Mouse (Mus musculus) layer of hippocampus, adult 2 months (tissue): ENCODE results near the gene Tnfaip2. TPM values are rescaled to one million over a fixed set of nuclear protein-coding genes. Genes with fewer than 3 reads are reported as not detected.

ENCODE experiments used
- DNase-seq, 2 experiments: peaks; one replicate each; pipeline ENCODE4 v3.0.0; 2022; ENCODE audit warnings: low spot score in 2 of 2
- H3K27ac ChIP-seq: fragments of 200-600 bp; 2 replicates; pipeline ENCODE4 v1.8.1; 2022
- H3K4me3 ChIP-seq: fragments of 200-600 bp; 2 replicates; pipeline ENCODE4 v1.8.1; 2022; ENCODE audit warnings: mild to moderate bottlenecking
- CTCF ChIP-seq: fragments of 200-600 bp; conservative IDR thresholded peaks from 2 replicates; pipeline ENCODE4 v1.8.1; 2022; ENCODE audit warnings: antibody characterized with exemption, mild to moderate bottlenecking, moderate library complexity
- total RNA-seq, 2 experiments: library from RNA; stranded (reverse); gene quantifications; 2 replicates each; pipeline ENCODE4 v1.2.3; 2021

The Tnfaip2 gene
- total RNA-seq, 2 experiments from 2014 or later: 0.59 to 0.76 TPM

DNA sequence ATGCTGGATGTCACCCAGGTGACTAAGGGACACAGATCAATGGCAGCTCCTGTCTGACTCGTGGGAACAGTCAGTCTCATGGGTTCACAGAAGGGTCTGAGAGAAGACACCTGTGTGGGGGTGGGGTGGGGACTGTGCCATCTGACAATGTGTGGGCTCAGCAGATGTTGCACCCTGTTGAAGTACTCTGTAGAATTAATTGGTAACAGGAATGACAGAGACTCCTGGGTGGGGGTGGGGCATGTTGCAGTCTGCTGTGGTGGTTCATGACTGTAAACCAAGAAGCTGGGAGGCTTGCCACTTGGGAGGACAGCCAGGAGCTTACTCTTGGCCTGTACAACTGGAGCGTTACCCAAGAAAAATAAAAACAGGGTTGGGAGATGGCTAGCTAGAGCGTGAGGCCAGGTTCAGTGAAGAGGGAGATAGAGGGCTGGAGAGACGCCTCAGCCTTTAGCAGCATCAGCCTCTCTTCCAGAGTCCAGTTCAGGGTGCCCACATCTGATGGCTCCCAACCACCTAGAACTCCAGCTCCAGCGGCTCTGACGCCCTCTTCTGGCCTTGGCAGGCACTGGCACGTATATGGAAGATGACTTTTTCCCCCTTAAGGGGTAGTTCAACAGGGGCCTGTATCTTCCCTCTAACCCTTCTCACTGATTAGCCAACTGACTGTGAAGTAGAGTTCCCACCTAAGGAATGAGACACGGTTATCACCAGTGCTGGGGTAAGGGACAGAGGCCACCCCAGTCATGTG lies 32.8 kb downstream of the Tnfaip2 start:
- Histone ChIP-seq H3K27ac (peak overlapping the region; percentile 46; the same call in 1 of the 2 replicates), H3K4me3 (no peak overlapping the region)
- peak; percentile 62 for TF ChIP-seq CTCF
- peak; percentile 38 to 61 for DNase-seq

DNA sequence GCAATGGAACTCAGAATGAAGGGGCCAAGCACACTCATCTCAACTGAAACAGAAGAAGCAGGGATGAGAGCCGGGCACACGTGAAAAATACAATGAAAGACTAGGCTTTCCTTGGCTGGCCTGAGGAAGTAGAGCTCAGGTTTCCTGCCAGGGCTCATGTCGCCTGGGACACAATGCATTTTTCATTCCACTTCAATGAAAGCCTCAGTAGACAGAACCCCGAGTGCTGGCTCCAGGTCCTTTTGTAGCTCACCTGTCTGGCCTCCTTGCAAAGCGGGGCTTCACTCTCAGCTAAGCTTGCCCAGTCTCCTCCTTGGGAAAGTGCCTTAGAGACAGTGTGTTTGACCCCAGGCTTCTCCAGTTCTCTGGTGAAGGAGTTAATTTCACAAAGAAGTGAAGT lies 36.7 kb downstream of the Tnfaip2 start:
- no peak for TF ChIP-seq CTCF
- no peak overlapping the region for H3K4me3 ChIP-seq
- H3K27ac ChIP-seq: no peak overlapping the region
- no peak for DNase-seq

DNA sequence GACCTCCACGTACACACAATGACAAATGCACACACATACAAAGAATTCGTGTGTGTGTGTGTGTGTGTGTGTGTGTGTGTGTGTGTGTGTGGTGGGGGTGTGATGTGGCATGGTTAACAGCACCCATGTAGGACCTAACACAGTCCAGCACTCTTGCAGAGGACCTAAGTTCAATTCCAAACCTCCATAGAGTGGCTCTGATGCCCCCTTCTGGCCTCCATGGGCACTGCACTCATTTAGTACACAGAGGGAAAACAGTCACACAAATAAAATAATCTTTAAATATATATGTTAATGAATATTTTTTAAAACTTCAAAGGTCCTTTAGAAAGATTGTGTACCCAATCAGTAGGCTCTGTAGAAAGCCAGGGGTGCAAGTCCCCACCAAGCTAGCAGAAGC lies 37.6 kb downstream of the Tnfaip2 start:
- Histone ChIP-seq H3K4me3 (no peak overlapping the region), H3K27ac (no peak overlapping the region)
- peak in 1 of 2 experiments; percentile 26 for DNase-seq
- peak; percentile 77 for TF ChIP-seq CTCF

DNA sequence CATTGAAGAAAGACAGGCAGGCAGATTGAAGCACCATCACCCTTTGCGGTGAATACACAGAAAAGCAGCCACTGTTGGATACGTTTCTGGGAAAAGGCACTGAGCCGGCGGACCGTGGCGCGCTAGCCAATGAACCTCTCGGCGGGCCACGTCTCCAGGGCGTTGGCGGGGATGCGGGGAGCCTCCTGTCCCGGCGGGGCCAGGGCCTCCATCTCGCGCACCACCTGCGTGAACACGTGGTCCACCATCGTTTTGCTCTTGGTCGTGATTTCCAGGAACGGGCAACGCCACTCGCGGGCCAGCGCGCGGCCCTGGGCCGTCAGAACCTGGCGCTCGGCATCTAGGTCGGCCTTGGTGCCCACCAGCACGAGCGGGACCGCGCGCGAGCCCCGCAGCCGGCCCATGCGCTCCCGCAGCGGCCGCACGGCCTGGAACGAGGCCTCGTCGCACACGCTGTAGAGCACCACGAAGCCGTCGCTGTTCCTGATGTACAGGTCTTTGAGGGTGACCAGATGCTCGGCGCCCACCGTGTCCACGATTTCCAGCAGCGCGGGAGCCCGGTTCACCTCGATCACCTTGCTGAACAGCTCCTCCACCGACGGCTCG lies 42.9 kb downstream of the Tnfaip2 start:
- DNase-seq: no peak
- TF ChIP-seq CTCF: no peak
- Histone ChIP-seq H3K27ac (peak overlapping the region; percentile 67), H3K4me3 (peak overlapping the region; percentile 52)

DNA sequence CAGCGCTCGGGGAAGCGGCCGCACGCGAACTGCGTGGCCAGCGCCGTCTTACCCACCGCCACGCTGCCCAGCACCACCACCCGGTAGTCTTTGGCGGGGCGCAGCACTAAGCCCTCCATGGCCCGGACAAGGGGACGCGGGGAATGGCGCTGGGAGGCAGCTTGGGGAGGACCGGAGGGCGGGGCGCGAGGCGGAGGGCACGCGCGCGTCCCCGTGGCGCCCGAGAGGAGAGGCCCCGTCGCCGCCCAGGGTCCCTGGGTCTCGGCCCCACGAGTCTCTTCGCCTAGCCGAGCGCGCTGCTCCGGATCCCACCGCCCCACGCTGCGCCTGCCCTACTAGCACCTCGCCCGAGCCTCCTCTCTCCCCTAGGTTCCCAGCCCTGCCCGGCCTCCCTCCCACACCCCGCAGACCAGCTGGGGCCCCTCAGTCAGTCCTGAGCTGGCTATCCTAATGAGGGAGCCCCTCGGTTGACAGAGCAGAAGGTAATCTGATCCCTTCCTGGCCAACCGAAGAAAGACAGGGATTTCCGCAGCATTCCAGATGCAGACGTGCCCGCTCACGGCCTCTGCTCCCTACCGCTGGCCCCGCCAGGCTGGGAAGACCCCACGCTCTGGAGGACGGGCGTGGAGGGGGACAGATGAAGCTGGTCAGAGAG lies 43.5 kb downstream of the Tnfaip2 start, which contains the start of gene Gm266:
TSS of gene Gm266 (minus strand) at position 172 of the 655 bp plus-strand sequence.
- TF ChIP-seq CTCF: no peak

DNA sequence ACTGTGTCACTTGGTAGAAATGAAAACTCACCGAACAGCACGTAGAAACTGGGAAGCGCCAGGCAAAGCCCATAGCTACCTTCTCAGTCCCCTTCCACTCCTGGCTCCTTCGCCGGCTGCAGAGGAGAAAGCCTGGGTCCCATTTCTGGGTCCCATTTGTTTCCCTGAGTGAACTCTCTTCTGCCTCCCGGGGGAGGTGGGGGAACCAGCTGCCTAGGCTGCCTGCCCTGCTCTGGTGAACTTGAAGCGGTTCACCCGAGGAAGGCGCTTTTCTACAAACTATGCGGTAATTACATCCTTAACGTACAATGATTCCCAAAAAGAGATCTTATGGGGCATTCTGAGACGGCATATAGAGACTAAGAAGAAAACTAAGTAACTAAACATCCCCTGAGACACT lies 44.2 kb downstream of the Tnfaip2 start:
- no peak for TF ChIP-seq CTCF
- peak overlapping the region; percentile 67 for H3K27ac ChIP-seq
- H3K4me3 ChIP-seq: peak overlapping the region; percentile 52; the same call in 1 of the 2 replicates
- DNase-seq: no peak

More for the DNA sequence above, 43.5 kb downstream of the Tnfaip2 start, which contains the start of gene Gm266:
- no peak for DNase-seq
- peak within 1 kb of the TSS; percentile 67 for H3K27ac ChIP-seq
- H3K4me3 ChIP-seq: peak within 1 kb of the TSS; percentile 52

DNA sequence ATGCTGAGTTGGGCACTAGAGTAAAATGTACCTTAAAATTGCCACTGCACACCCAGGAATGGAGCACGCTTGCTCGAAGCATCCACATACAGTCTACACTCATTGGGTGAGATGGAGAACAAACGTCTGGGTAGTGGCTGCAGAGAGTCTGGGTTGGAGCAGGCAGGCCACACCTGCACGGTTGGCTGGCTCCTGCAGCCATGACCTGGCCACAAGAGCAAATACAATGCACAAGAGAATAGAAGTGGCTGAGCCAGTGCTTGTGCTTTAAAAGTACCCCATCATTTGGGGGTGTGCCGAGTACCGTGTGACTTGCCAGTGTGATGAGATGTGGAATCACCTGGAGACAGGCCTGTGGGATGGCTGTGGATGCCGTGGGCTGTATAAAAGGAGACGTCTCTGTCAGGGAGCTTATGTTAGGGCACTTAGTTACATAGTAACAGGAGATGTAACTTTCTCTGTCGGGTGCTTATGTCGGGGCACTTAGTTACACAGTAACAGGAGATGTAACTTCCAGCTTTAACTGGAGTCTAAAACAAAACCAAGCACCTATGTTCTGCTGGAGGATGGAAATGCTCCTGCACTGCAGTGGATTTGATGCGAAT lies 47.1 kb downstream of the Tnfaip2 start:
- no peak for DNase-seq
- H3K4me3 ChIP-seq: no peak overlapping the region
- no peak overlapping the region for H3K27ac ChIP-seq
- TF ChIP-seq CTCF: no peak

DNA sequence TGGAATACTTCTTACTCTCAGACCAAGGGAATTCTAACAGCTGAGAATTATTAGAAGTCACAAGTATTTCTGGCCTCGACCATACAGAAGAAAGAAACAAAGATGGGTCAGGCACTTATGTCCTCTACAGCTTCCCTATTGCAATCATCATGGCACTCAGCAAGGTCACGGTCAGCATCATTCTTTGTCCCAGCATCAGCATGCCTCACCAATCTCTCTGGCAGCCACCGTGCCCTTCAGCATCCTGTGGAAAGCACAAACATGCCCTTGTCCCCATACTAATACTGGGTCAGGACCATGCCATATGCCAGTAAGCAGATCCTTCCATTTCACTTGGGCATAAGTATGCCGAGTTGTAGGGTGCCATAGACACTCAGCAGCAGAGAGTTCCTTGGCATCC lies 52.7 kb downstream of the Tnfaip2 start:
- no peak for TF ChIP-seq CTCF
- DNase-seq: no peak
- Histone ChIP-seq H3K27ac (no peak overlapping the region), H3K4me3 (no peak overlapping the region)

DNA sequence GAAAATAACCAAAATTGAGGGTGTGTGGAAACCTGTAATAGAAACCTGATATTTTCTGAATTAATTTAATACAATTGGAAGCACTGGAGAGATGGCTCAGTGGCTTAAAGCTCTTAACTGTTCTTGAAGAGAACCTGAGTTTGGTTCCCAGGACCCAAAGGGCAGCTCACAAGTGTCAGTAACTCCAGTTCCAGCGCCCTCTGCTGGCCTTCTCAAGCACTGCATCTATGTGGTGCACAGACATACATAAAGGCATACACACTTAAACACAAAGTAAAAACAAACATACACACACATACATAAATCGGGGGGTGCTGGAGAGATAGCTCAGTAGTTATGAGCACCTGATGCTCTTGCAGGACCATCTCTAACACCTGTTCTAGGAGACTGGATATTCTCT lies 54.8 kb downstream of the Tnfaip2 start:
- no peak overlapping the region for H3K27ac ChIP-seq
- peak; percentile 68 for TF ChIP-seq CTCF
- DNase-seq: no peak
- no peak overlapping the region for H3K4me3 ChIP-seq

DNA sequence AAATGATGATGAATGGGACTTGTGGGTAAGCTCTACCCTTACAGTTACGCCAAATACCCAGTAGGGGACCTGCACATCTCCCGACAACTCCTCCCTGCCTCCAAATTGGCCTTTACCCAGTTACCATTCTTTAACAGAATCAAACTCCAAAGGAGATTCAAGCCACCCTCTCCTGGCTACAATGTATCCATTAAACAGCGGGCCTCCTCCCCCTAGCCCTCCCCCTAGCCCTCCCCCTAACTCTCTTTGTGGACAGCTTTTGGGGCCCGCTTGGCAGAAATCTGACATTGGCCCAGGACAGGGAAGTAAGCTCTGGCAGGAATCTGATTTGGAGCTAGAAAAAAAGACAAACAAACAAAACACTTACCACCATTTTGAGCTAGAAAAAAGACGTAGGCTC lies 57.3 kb downstream of the Tnfaip2 start:
- DNase-seq: no peak
- Histone ChIP-seq H3K27ac (peak overlapping the region; percentile 78), H3K4me3 (no peak overlapping the region)
- peak; percentile 38 for TF ChIP-seq CTCF

DNA sequence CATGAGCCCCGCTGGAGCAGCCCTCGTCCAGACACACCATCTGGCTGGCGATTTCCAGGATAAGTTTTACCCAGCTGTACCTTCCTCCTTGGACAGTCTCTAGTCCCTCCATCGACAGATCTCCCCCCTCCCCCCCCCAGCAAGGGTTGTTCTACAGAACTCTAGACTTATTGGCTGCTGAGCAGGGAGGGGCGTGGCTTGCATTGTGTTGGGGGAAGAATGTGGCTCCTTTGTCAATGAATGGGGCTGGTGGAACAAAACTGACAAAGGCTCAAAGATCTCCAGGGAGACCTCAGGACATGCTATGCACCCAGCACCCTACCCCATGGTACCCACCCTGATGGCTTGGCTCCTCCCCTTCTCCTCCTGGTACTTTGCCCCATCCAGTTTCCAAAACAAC lies 58.5 kb downstream of the Tnfaip2 start:
- peak overlapping the region; percentile 2; the same call in 1 of the 2 replicates for H3K4me3 ChIP-seq
- TF ChIP-seq CTCF: no peak
- no peak for DNase-seq
- H3K27ac ChIP-seq: peak overlapping the region; percentile 78

DNA sequence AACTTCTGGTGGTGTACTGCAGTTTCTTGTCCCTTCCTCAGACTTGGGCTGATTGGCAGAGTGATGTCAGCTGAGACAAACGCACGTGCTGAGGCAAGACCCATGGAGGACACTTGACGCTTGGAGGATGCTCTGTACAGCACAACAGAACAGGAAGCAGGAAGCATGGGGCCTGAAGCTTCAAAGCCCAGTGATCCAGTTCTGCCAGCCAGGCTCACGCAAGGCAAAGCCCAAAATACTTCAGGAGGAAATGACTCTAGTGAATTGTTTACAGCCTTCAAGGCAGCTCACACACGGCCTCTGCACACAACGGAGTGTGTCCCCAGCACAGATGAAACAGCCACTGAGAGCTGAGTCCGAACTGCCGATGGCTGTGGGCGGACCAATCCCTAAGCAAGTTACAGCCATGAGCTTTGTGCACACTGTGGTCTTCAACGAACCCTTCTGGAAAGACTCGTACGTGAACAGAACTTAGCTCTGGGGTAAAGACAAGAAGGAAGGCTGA lies 60.8 kb downstream of the Tnfaip2 start:
- no peak for DNase-seq
- no peak for TF ChIP-seq CTCF
- no peak overlapping the region for H3K4me3 ChIP-seq
- H3K27ac ChIP-seq: no peak overlapping the region

DNA sequence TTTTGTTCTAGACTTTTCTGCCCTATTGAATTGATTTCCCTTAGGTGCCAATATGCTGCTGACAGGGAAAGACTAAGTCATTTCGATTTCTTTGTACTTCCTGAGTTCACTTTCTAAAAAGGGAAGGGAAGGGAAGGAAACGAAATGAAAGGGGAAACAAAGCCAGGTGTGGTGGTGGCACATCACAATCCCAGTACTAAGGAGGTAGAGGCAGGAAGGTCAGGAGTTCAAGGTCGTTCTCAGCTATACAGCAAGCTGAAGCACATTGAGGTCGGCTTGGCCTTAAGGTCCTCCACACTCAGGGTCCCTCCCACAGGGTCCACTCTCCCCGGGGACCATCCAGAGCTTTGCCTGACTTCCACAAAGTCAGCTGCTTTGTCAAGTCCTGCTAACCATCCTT lies 61.3 kb downstream of the Tnfaip2 start:
- no peak for TF ChIP-seq CTCF
- Histone ChIP-seq H3K27ac (no peak overlapping the region), H3K4me3 (no peak overlapping the region)
- DNase-seq: no peak

Other genes with a start within 250 kb of the Tnfaip2 start
- gene Amn, start 171.4 kb upstream of the Tnfaip2 start, total RNA-seq: 1 to 10 TPM; 4.7 to 5.4 TPM
- gene Cdc42bpb, start 64.8 kb upstream of the Tnfaip2 start, total RNA-seq: 100 to 1,000 TPM; 113 to 122 TPM
- gene Lbhd2, start 35.7 kb upstream of the Tnfaip2 start, total RNA-seq: 1 to 10 TPM; 1.2 to 1.4 TPM
- gene Exoc3l4, start 25.5 kb upstream of the Tnfaip2 start, total RNA-seq: 1 to 10 TPM; 4.5 to 6.3 TPM
- gene Gm266, start 43.4 kb downstream of the Tnfaip2 start, total RNA-seq: 1 to 10 TPM; 5.2 to 6.1 TPM
- gene Eif5, start 95.5 kb downstream of the Tnfaip2 start, total RNA-seq: 100 to 1,000 TPM; 253 to 260 TPM
- 100 to 1,000 TPM; 108 to 110 TPM for gene Mark3, start 132.1 kb downstream of the Tnfaip2 start, total RNA-seq
- gene Ckb, start 229.9 kb downstream of the Tnfaip2 start, total RNA-seq: 1,000 to 10,000 TPM; 1,228 to 1,237 TPM
- gene Trmt61a, start 235.6 kb downstream of the Tnfaip2 start, total RNA-seq: 10 to 100 TPM; 16.7 to 18.0 TPM